Mouse (Mus musculus) heart, postnatal 0 days (tissue): Measurements from ENCODE around the gene Col8a2. TPM values are rescaled to one million over a fixed set of nuclear protein-coding genes. Genes with fewer than 3 reads are reported as not detected.

ENCODE experiments used
- ATAC-seq: fragments of 200-750 bp; cut with Nextera tagmentation; 2 replicates; pipeline ENCODE4 v1.8.0; 2017; ENCODE audit warnings: low read depth, moderate number of reproducible peaks, moderate library complexity; ENCODE audit not compliant: insufficient read depth
- DNase-seq: peaks from one replicate; pipeline ENCODE4 v3.0.0-alpha.2; 2016; ENCODE audit warnings: low spot score
- H3K27ac ChIP-seq: fragments of 300-500 bp; sonication (generic); 2 replicates; pipeline ENCODE4 v1.5.1; 2014; ENCODE audit warnings: low read depth, mild to moderate bottlenecking
- H3K27me3 ChIP-seq: fragments of 300-500 bp; sonication (generic); 2 replicates; pipeline ENCODE4 v1.6.1; 2014; ENCODE audit warnings: low read length, mixed read lengths; ENCODE audit not compliant: control insufficient read depth, insufficient read depth
- H3K36me3 ChIP-seq: fragments of 300-500 bp; sonication (generic); replicated peaks from 2 replicates; pipeline ENCODE4 v1.6.1; 2014; ENCODE audit warnings: low read length, mixed read lengths; ENCODE audit not compliant: control insufficient read depth, insufficient read depth
- H3K4me1 ChIP-seq: fragments of 300-500 bp; sonication (generic); 2 replicates; pipeline ENCODE4 v1.6.1; 2014; ENCODE audit warnings: antibody characterized with exemption; ENCODE audit not compliant: control insufficient read depth, insufficient read depth
- H3K4me2 ChIP-seq: fragments of 300-500 bp; sonication (generic); 2 replicates; pipeline ENCODE4 v1.6.1; 2014; ENCODE audit warnings: low read depth, mild to moderate bottlenecking, low read length, moderate library complexity
- H3K4me3 ChIP-seq: fragments of 300-500 bp; sonication (generic); 2 replicates; pipeline ENCODE4 v1.5.1; 2014; ENCODE audit warnings: low read depth, low read length
- H3K9ac ChIP-seq: fragments of 300-500 bp; sonication (generic); replicated peaks from 2 replicates; pipeline ENCODE4 v1.6.1; 2014; ENCODE audit warnings: low read depth, low read length, mixed read lengths
- H3K9me3 ChIP-seq: fragments of 300-500 bp; sonication (generic); replicated peaks from 2 replicates; pipeline ENCODE4 v1.6.1; 2016; ENCODE audit warnings: low read length; ENCODE audit not compliant: control insufficient read depth
- CTCF ChIP-seq: IDR thresholded peaks from 2 replicates; pipeline ENCODE4 v1.5.1; 2016; ENCODE audit warnings: antibody characterized with exemption, control low read depth, low read depth
- EP300 ChIP-seq: IDR thresholded peaks from 2 replicates; pipeline ENCODE4 v1.6.1; 2016; ENCODE audit warnings: antibody characterized with exemption, low read depth
- WGBS: fragments of 180-500 bp; shearing (Covaris S2); extraction: QIAGEN DNeasy Blood & Tissue Kit; methylation state at CpG from one replicate; pipeline ENCODE4 v1.1.7; 2014; 5-methylcytosine and 5-hydroxymethylcytosine counted together
- polyA plus RNA-seq: library from polyadenylated mRNA; unstranded; fragments of >200 nt; fragmentation: Nextera tagmentation; extraction: Ambion mirVana; gene quantifications from 2 replicates; pipeline ENCODE4 v1.2.1, GENCODE M21; 2015
- total RNA-seq: library from RNA; depleted of rRNA; stranded (reverse); fragments of >200 nt; gene quantifications from 2 replicates; pipeline ENCODE4 v1.2.3, GENCODE M21; 2014; ENCODE audit warnings: low replicate concordance

Gene Col8a2
- total and polyA plus RNA-seq, 2 experiments from 2014 or later: 0.71 to 4.3 TPM

DNA sequence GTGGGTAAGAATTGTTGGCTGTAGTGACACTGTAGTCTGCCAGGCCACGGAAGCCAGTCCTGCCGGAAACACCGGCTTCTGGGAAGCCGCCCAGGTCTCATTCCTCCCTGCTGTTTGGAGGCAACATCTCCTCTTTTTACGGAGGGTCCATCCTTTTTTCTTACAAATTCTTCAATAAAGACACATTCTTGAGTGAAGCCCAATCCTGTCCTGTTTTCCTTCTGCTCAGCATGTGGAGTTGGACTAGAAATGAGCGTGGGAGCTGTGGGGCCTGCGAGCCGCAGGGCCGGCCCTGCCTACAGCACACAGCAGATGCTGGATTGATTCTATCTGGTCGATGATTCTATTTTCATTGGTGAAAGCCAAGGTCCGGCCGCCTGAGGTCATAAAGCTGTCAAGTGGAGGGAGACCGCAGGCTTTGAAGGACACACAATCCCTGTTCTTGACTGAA, 10.9 kb upstream of the Col8a2 start:
- no peak; the same call in 1 of the 2 replicates for ATAC-seq
- H3K27ac ChIP-seq: no peak overlapping the region
- no peak overlapping the region for H3K4me2 ChIP-seq
- no peak overlapping the region for H3K9ac ChIP-seq
- peaks cover 29% of the 10 kb centered on the region for H3K36me3 ChIP-seq
- DNase-seq: no peak
- no peak for TF ChIP-seq CTCF
- TF ChIP-seq EP300: no peak
- no peaks in the 10 kb centered on the region for H3K27me3 ChIP-seq
- no peak overlapping the region for H3K4me3 ChIP-seq
- WGBS: 84% methylated on average over 13 of the region's 13 CpGs
- no peaks in the 10 kb centered on the region for H3K4me1 ChIP-seq
- H3K9me3 ChIP-seq: no peaks in the 10 kb centered on the region

DNA sequence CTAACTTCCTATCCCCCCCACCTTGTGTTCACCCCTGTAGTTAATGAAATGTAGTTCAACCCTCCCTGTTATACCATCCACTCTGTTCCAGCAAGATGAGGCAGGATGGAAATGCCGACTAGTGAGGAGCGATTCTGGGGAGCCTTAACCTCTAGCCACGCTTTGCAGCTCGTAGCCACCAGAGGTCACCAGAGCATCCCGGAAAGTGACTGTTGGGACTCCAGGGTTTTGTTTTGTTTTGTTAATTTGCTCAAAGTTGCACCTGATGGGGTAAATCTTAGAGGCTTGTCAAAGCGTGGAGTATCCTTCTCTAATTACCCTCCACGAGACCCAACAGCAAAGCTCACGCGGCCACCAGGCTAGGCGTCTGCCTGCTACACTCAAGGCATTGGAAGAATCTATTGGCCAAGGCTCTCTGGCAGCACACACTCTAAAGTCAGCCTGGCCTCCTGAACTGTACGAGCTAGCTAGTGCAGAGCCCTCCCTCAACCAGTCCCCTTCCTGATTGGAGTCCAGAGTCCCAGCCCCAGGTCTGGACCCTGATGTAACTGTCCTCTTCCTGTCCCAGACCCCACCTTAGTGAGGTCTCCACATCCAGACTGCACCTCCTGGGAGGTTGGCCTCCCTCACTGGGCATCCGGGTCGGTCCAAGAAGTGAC, 8.6 kb upstream of the Col8a2 start:
- ATAC-seq (peak; percentile 70), DNase-seq (peak; percentile 64)
- Histone ChIP-seq H3K27ac (no peak overlapping the region), H3K9ac (0 out of 2 replicates have a peak overlapping the region, but pooled peaks have one; percentile 3), H3K4me3 (peak overlapping the region; percentile 24), H3K27me3 (no peaks in the 10 kb centered on the region), H3K4me2 (peak overlapping the region; percentile 48), H3K36me3 (peaks cover 21% of the 10 kb centered on the region), H3K4me1 (no peaks in the 10 kb centered on the region), H3K9me3 (no peaks in the 10 kb centered on the region)
- 9% methylated on average over 13 of the region's 13 CpGs for WGBS
- peak; percentile 80 for TF ChIP-seq CTCF
- TF ChIP-seq EP300: no peak

DNA sequence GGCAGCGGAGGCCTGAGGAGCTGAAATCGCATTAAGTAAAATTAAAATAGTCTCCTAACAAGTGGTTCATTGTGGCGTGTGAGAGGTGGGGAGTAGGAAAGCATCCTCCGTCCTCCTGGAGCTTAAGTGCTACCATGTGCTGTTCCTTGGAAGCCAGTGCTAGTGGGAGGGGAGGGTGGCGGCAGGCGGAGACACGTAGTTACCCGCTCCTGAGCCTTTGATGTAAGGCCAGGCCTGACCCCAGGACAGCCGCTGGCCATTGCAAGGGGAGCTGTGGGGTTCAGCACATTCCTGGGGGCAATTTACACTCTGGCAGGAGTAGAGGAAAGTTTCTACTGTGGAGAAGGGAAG, 8.1 kb upstream of the Col8a2 start:
- no peak overlapping the region for H3K27ac ChIP-seq
- TF ChIP-seq CTCF (no peak), EP300 (no peak)
- ATAC-seq: no peak
- H3K36me3 ChIP-seq: peaks cover 16% of the 10 kb centered on the region
- no peak overlapping the region for H3K9ac ChIP-seq
- H3K4me2 ChIP-seq: no peak overlapping the region
- H3K27me3 ChIP-seq: 0 out of 2 replicates have a peak, but pooled peaks cover 4% of the 10 kb centered on the region
- H3K9me3 ChIP-seq: no peaks in the 10 kb centered on the region
- 41% methylated on average over 9 of the region's 9 CpGs for WGBS
- H3K4me1 ChIP-seq: no peaks in the 10 kb centered on the region
- no peak for DNase-seq
- H3K4me3 ChIP-seq: no peak overlapping the region

DNA sequence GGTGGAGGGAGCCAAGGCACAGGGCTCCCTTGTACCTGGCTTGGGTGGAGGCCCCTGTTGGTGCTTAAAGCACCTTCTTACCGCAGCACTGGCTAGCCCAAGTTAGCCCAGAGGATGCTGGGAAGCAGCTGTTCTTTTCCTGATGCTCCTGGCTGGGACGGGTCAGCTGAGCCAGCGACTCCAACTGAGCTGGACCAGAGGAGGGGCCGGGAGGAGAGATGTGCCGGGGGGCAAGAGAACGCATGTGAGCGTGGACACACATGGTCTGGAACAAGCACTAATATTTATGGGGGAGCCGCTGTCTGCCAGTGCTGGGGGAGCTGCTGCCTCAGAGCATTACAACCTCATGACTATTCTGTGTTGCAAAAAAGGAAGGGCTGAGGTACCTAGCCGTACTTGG, 7.6 kb upstream of the Col8a2 start:
- H3K4me2 ChIP-seq: no peak overlapping the region
- no peak for ATAC-seq
- 66% methylated on average over 9 of the region's 9 CpGs for WGBS
- peaks cover 12% of the 10 kb centered on the region for H3K36me3 ChIP-seq
- TF ChIP-seq EP300: no peak
- TF ChIP-seq CTCF: no peak
- peaks cover 5% of the 10 kb centered on the region for H3K27me3 ChIP-seq
- H3K9ac ChIP-seq: no peak overlapping the region
- H3K27ac ChIP-seq: no peak overlapping the region
- no peaks in the 10 kb centered on the region for H3K9me3 ChIP-seq
- H3K4me3 ChIP-seq: no peak overlapping the region
- no peaks in the 10 kb centered on the region for H3K4me1 ChIP-seq
- DNase-seq: no peak

DNA sequence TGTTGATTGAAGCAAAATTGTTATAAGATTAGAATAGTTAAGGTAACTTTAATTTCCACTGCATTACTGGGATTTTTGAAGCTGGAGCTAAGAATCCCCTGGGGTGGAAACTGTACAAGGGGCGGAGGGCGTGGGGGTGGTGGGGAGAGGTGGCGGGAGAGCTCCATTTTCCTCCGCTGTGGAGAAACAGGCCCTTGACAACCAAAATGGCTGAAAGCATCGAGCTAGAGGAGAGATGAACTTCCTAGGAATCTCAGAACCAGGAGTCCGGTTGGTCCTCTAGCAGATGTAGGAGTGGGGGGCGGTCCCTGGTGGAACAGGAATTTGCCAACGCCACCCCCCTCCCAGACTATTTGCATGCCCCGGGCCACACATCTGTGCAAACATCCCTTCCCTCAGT, 4.9 kb upstream of the Col8a2 start:
- WGBS: 62% methylated on average over 9 of the region's 9 CpGs
- no peak overlapping the region for H3K9ac ChIP-seq
- peaks cover 30% of the 10 kb centered on the region for H3K27me3 ChIP-seq
- TF ChIP-seq EP300 (no peak), CTCF (no peak)
- no peaks in the 10 kb centered on the region for H3K4me1 ChIP-seq
- H3K36me3 ChIP-seq: no peaks in the 10 kb centered on the region
- H3K9me3 ChIP-seq: no peaks in the 10 kb centered on the region
- no peak overlapping the region for H3K4me2 ChIP-seq
- no peak overlapping the region for H3K27ac ChIP-seq
- DNase-seq: no peak
- H3K4me3 ChIP-seq: no peak overlapping the region
- ATAC-seq: no peak

DNA sequence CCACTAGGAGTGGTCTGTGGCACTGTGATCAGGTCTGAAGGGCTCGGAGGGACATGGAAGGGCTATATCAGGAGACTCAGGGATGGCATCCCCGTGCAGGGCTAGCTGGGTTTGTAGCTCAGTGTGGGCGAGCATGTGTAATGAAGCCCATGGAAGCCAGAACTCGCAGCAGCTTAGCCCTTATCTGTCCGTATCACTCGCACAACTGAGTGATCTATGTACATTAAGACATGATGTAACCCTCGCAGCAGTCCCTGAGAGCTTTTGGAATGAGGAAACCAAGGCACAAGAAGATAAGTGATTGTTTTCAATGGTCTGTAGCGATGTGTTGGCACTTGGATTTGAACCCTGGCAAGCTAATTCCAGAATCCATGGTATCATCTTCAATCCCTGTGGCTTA, 3.0 kb upstream of the Col8a2 start:
- ATAC-seq (no peak), DNase-seq (no peak)
- Histone ChIP-seq H3K36me3 (no peaks in the 10 kb centered on the region), H3K4me1 (no peaks in the 10 kb centered on the region), H3K27me3 (peaks cover 49% of the 10 kb centered on the region), H3K9ac (no peak overlapping the region), H3K4me3 (no peak overlapping the region), H3K27ac (no peak overlapping the region), H3K4me2 (no peak overlapping the region), H3K9me3 (no peaks in the 10 kb centered on the region)
- TF ChIP-seq EP300 (no peak), CTCF (no peak)
- 67% methylated on average over 8 of the region's 8 CpGs for WGBS
